Mouse (Mus musculus) heart, embryonic 15.5 days (tissue): ENCODE data around the gene Thsd4. TPM values are rescaled to one million over a fixed set of nuclear protein-coding genes. Genes with fewer than 3 reads are reported as not detected.

Experiments
- ATAC-seq: fragments of 200-750 bp; cut with Nextera tagmentation; replicated peaks from 2 replicates; pipeline ENCODE4 v1.8.0; 2017; ENCODE audit warnings: low read depth, moderate TSS enrichment; ENCODE audit not compliant: insufficient number of reproducible peaks, insufficient read depth, low FRiP score
- H3K27ac ChIP-seq: fragments of 300-500 bp; sonication (generic); 2 replicates; pipeline ENCODE4 v1.5.1; 2015; ENCODE audit warnings: mild to moderate bottlenecking, inconsistent platforms
- H3K27me3 ChIP-seq: fragments of 300-500 bp; sonication (generic); 2 replicates; pipeline ENCODE4 v1.6.1; 2015; ENCODE audit warnings: inconsistent platforms
- H3K36me3 ChIP-seq: fragments of 300-500 bp; sonication (generic); 2 replicates; pipeline ENCODE4 v1.6.1; 2015; ENCODE audit warnings: mild to moderate bottlenecking, inconsistent platforms
- H3K4me1 ChIP-seq: fragments of 300-500 bp; sonication (generic); replicated peaks from 2 replicates; pipeline ENCODE4 v1.6.1; 2015; ENCODE audit warnings: inconsistent platforms
- H3K4me2 ChIP-seq: fragments of 300-500 bp; sonication (generic); 2 replicates; pipeline ENCODE4 v1.6.1; 2015; ENCODE audit warnings: inconsistent platforms, mild to moderate bottlenecking, moderate library complexity
- H3K4me3 ChIP-seq: fragments of 300-500 bp; sonication (generic); 2 replicates; pipeline ENCODE4 v1.5.1; 2015; ENCODE audit warnings: mild to moderate bottlenecking, inconsistent platforms
- H3K9ac ChIP-seq: fragments of 300-500 bp; sonication (generic); 2 replicates; pipeline ENCODE4 v1.6.1; 2015; ENCODE audit warnings: mild to moderate bottlenecking, inconsistent platforms
- H3K9me3 ChIP-seq: fragments of 300-500 bp; sonication (generic); replicated peaks from 2 replicates; pipeline ENCODE4 v1.6.1; 2016; ENCODE audit warnings: inconsistent platforms
- WGBS: fragments of 180-500 bp; shearing (Covaris S2); methylation state at CpG from one replicate; pipeline ENCODE4 v1.1.7; 2015; ENCODE audit warnings: mixed read lengths; 5-methylcytosine and 5-hydroxymethylcytosine counted together
- polyA plus RNA-seq: library from polyadenylated mRNA; unstranded; fragments of >200 nt; fragmentation: Nextera tagmentation; extraction: Ambion mirVana; gene quantifications from 2 replicates; pipeline ENCODE4 v1.2.1, GENCODE M21; 2015

Thsd4 gene
- polyA plus RNA-seq, 1 experiment from 2014 or later, result 7.5 TPM

- Histone ChIP-seq H3K4me1 (no peaks in the 10 kb centered on the region; the same call in 1 of the 2 replicates), H3K27ac (no peak overlapping the region), H3K4me3 (no peak overlapping the region), H3K4me2 (no peak overlapping the region), H3K9ac (no peak overlapping the region), H3K36me3 (no peaks in the 10 kb centered on the region), H3K9me3 (no peaks in the 10 kb centered on the region), H3K27me3 (no peaks in the 10 kb centered on the region)
- WGBS, result 59% methylated on average over 5 of the region's 5 CpGs
- no peak for ATAC-seq
Measured at GRCm38 (mm10) chr9:60126961-60127360, 394.9 kb downstream of the Thsd4 start.

GRCm38 (mm10) chr9:60124102-60124501 is 397.7 kb downstream of the Thsd4 start:
- ATAC-seq, result no peak
- H3K4me1 ChIP-seq, result no peaks in the 10 kb centered on the region; the same call in 1 of the 2 replicates
- 58% methylated on average over 9 of the region's 9 CpGs for WGBS
- no peak overlapping the region for H3K9ac ChIP-seq
- no peak overlapping the region for H3K4me2 ChIP-seq
- no peaks in the 10 kb centered on the region for H3K27me3 ChIP-seq
- no peak overlapping the region for H3K4me3 ChIP-seq
- no peaks in the 10 kb centered on the region for H3K9me3 ChIP-seq
- no peak overlapping the region for H3K27ac ChIP-seq
- no peaks in the 10 kb centered on the region for H3K36me3 ChIP-seq

GRCm38 (mm10) chr9:60123066-60123465 is 398.8 kb downstream of the Thsd4 start:
- no peaks in the 10 kb centered on the region for H3K9me3 ChIP-seq
- H3K36me3 ChIP-seq, result no peaks in the 10 kb centered on the region
- H3K4me2 ChIP-seq, result no peak overlapping the region
- H3K4me1 ChIP-seq, result no peaks in the 10 kb centered on the region; the same call in 1 of the 2 replicates
- no peak for ATAC-seq
- no peak overlapping the region for H3K9ac ChIP-seq
- no peak overlapping the region for H3K27ac ChIP-seq
- no peak overlapping the region for H3K4me3 ChIP-seq
- H3K27me3 ChIP-seq, result no peaks in the 10 kb centered on the region
- 81% methylated on average over 1 of the region's 1 CpGs for WGBS

- H3K36me3 ChIP-seq, result no peaks in the 10 kb centered on the region
- no peak overlapping the region for H3K9ac ChIP-seq
- WGBS, result 38% methylated on average over 7 of the region's 7 CpGs
- no peaks in the 10 kb centered on the region for H3K9me3 ChIP-seq
- H3K4me3 ChIP-seq, result no peak overlapping the region
- H3K4me1 ChIP-seq, result no peaks in the 10 kb centered on the region; the same call in 1 of the 2 replicates
- no peak for ATAC-seq
- H3K27me3 ChIP-seq, result no peaks in the 10 kb centered on the region
- no peak overlapping the region for H3K4me2 ChIP-seq
- H3K27ac ChIP-seq, result no peak overlapping the region
Measured at GRCm38 (mm10) chr9:60119846-60120245, 402.0 kb downstream of the Thsd4 start.

GRCm38 (mm10) chr9:60117831-60118230 is 404.0 kb downstream of the Thsd4 start:
- Histone ChIP-seq H3K9me3 (no peaks in the 10 kb centered on the region), H3K4me1 (no peaks in the 10 kb centered on the region), H3K27me3 (no peaks in the 10 kb centered on the region), H3K27ac (no peak overlapping the region), H3K9ac (no peak overlapping the region), H3K36me3 (no peaks in the 10 kb centered on the region), H3K4me2 (no peak overlapping the region), H3K4me3 (no peak overlapping the region)
- WGBS, result 77% methylated on average over 7 of the region's 7 CpGs
- no peak for ATAC-seq

- ATAC-seq, result no peak
- WGBS, result 79% methylated on average over 6 of the region's 6 CpGs
- no peak overlapping the region for H3K9ac ChIP-seq
- H3K27ac ChIP-seq, result no peak overlapping the region
- no peak overlapping the region for H3K4me3 ChIP-seq
- no peaks in the 10 kb centered on the region for H3K36me3 ChIP-seq
- no peak overlapping the region for H3K4me2 ChIP-seq
- no peaks in the 10 kb centered on the region for H3K4me1 ChIP-seq
- no peaks in the 10 kb centered on the region for H3K9me3 ChIP-seq
- no peaks in the 10 kb centered on the region for H3K27me3 ChIP-seq
Measured at GRCm38 (mm10) chr9:60115711-60116247, 406.1 kb downstream of the Thsd4 start.

GRCm38 (mm10) chr9:60115306-60115705 is 406.5 kb downstream of the Thsd4 start:
- Histone ChIP-seq H3K4me3 (no peak overlapping the region), H3K36me3 (no peaks in the 10 kb centered on the region), H3K9me3 (no peaks in the 10 kb centered on the region), H3K4me1 (no peaks in the 10 kb centered on the region), H3K27ac (no peak overlapping the region), H3K4me2 (no peak overlapping the region), H3K9ac (no peak overlapping the region), H3K27me3 (no peaks in the 10 kb centered on the region)
- WGBS, result 92% methylated on average over 9 of the region's 9 CpGs
- no peak for ATAC-seq

- ATAC-seq, result no peak
- H3K9me3 ChIP-seq, result no peaks in the 10 kb centered on the region
- H3K4me3 ChIP-seq, result no peak overlapping the region
- no peaks in the 10 kb centered on the region for H3K4me1 ChIP-seq
- no peak overlapping the region for H3K4me2 ChIP-seq
- 75% methylated on average over 5 of the region's 5 CpGs for WGBS
- no peaks in the 10 kb centered on the region for H3K36me3 ChIP-seq
- H3K27me3 ChIP-seq, result no peaks in the 10 kb centered on the region
- no peak overlapping the region for H3K9ac ChIP-seq
- no peak overlapping the region for H3K27ac ChIP-seq
Measured at GRCm38 (mm10) chr9:60110200-60110599, 411.6 kb downstream of the Thsd4 start.

- Histone ChIP-seq H3K9me3 (no peaks in the 10 kb centered on the region), H3K27me3 (no peaks in the 10 kb centered on the region), H3K4me1 (no peaks in the 10 kb centered on the region), H3K9ac (no peak overlapping the region), H3K4me3 (no peak overlapping the region), H3K36me3 (no peaks in the 10 kb centered on the region), H3K4me2 (no peak overlapping the region), H3K27ac (no peak overlapping the region)
- WGBS, result 74% methylated on average over 6 of the region's 6 CpGs
- no peak for ATAC-seq
Measured at GRCm38 (mm10) chr9:60106683-60107082, 415.2 kb downstream of the Thsd4 start.

DNA sequence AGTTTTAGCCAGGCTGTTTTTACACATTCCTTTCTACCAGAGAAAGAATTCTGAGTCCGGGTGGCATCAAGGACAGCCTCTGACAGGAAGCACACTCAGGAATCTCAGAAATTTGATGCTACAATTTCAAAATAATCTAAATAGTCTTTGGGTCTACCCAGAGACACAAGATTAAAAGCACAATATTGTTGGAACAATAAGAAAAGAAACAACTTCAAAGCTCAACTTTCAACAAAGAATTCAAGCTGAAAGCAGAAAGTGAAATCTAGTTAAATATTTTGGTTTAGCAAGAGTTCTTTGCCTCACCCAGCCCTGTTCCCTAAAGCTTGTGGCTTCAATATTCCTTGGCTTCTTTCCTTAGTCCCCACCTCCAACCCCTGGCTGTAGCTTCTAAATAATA is 415.7 kb downstream of the Thsd4 start:
- Histone ChIP-seq H3K4me2 (no peak overlapping the region), H3K4me3 (no peak overlapping the region), H3K36me3 (no peaks in the 10 kb centered on the region), H3K4me1 (no peaks in the 10 kb centered on the region), H3K27me3 (no peaks in the 10 kb centered on the region), H3K9ac (no peak overlapping the region), H3K27ac (no peak overlapping the region), H3K9me3 (no peaks in the 10 kb centered on the region)
- ATAC-seq, result no peak
- WGBS, result 27% methylated on average over 1 of the region's 1 CpGs

DNA sequence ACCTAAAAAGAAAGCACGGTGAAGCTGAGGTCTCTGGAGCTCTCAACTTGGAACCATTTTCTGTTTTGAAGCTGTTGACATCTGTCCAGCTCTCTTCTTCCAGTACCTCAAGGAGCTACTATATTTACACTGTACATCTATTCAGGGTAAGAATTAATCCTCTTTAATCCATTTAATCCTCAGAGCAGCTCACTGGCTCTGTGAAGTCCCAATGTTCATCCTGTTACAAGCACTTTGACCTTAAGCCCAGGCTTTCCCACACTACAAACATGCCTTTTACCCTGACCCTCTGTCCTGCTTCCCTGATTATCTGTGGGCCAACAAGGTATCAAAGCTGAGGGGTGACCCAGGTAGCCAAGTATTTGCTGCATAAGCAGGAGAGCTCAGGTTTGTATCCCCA is 427.6 kb downstream of the Thsd4 start:
- 39% methylated on average over 1 of the region's 1 CpGs for WGBS
- Histone ChIP-seq H3K27me3 (no peaks in the 10 kb centered on the region), H3K4me2 (no peak overlapping the region), H3K9ac (no peak overlapping the region), H3K4me3 (no peak overlapping the region), H3K9me3 (no peaks in the 10 kb centered on the region), H3K4me1 (peaks cover 5% of the 10 kb centered on the region), H3K27ac (no peak overlapping the region), H3K36me3 (no peaks in the 10 kb centered on the region)
- ATAC-seq, result no peak

- no peak overlapping the region for H3K27ac ChIP-seq
- no peak overlapping the region for H3K4me2 ChIP-seq
- WGBS, result 77% methylated on average over 5 of the region's 5 CpGs
- no peaks in the 10 kb centered on the region for H3K27me3 ChIP-seq
- peaks cover 5% of the 10 kb centered on the region for H3K4me1 ChIP-seq
- no peak for ATAC-seq
- H3K36me3 ChIP-seq, result no peaks in the 10 kb centered on the region
- H3K9ac ChIP-seq, result no peak overlapping the region
- H3K4me3 ChIP-seq, result no peak overlapping the region
- H3K9me3 ChIP-seq, result no peaks in the 10 kb centered on the region
Measured at GRCm38 (mm10) chr9:60092428-60092827, 429.4 kb downstream of the Thsd4 start.
